Mouse (Mus musculus): ENCODE measurements around the gene Lcn8. TPM values are rescaled to one million over a fixed set of nuclear protein-coding genes. Genes with fewer than 3 reads are reported as not detected.
"Not testable (repeated sequence)": the region's sequence is repeated elsewhere in the genome, so short reads cannot be mapped to it uniquely, and the experiment has no call there.

Lcn8 gene
- total and polyA plus RNA-seq, 2 experiments from 2014 or later, result not detected

- WGBS, result 87% methylated on average over 2 of the region's 2 CpGs
- no peaks in the 10 kb centered on the region for H3K4me1 ChIP-seq (ENCODE audit: insufficient read depth)
- no peak overlapping the region for H3K27ac ChIP-seq (ENCODE audit: low read depth, low read length)
- H3K9me3 ChIP-seq (ENCODE audit: low read length), result no peaks in the 10 kb centered on the region
- ATAC-seq (no peak), DNase-seq (no peak)
- no peak for TF ChIP-seq CTCF (IDR thresholded peaks at IDR 0.05; ENCODE audit: low read depth)
- no peaks in the 10 kb centered on the region for H3K27me3 ChIP-seq (ENCODE audit: insufficient read depth, low read length)
- no peak overlapping the region for H3K4me3 ChIP-seq (ENCODE audit: low read depth, low read length)
- H3K9ac ChIP-seq, result no peak overlapping the region
- no peaks in the 10 kb centered on the region for H3K36me3 ChIP-seq (ENCODE audit: insufficient read depth)
- H3K4me2 ChIP-seq (ENCODE audit: low read depth), result no peak overlapping the region
Observed at GRCm38 (mm10) chr2:25698696-25699095, 45.8 kb downstream of the Lcn8 start.

GRCm38 (mm10) chr2:25699743-25700142 lies 46.8 kb downstream of the Lcn8 start, which contains the start of gene Obp2a:
Gene Obp2a, plus strand, starts transcription at chr2:25700043.
- H3K36me3 ChIP-seq (ENCODE audit: insufficient read depth); H3K9me3 ChIP-seq (ENCODE audit: low read length); H3K4me3 ChIP-seq (ENCODE audit: low read depth, low read length); DNase-seq; H3K4me1 ChIP-seq (ENCODE audit: insufficient read depth); ATAC-seq; H3K27ac ChIP-seq (ENCODE audit: low read depth, low read length); H3K27me3 ChIP-seq (ENCODE audit: insufficient read depth, low read length); H3K9ac ChIP-seq; H3K4me2 ChIP-seq (ENCODE audit: low read depth): not testable (repeated sequence)
- WGBS, result 89% methylated on average over 3 of the region's 3 CpGs

DNA sequence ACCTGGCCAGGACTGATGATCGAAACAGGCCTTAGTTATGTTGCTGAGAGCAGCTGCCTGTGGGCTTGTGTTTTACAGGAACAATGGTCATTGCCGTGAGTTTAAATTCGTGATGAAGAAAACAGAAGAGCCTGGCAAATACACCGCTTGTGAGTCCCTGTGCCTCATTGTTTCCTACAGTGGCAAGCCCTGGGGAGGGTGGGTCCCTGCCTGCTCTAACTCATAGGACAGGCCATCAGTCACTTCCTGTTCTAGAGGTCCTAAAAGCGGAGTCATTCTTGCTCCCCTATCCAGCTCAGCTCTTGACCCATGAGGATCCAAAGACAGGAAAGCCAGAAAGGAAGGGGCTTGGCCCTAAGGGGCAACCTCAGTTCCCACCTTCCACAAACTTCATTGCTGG lies 48.1 kb downstream of the Lcn8 start:
- no peak for TF ChIP-seq CTCF (IDR thresholded peaks at IDR 0.05; ENCODE audit: low read depth)
- no peak overlapping the region for H3K9ac ChIP-seq
- no peak for DNase-seq
- no peaks in the 10 kb centered on the region for H3K9me3 ChIP-seq (ENCODE audit: low read length)
- no peak overlapping the region for H3K27ac ChIP-seq (ENCODE audit: low read depth, low read length)
- no peak for ATAC-seq
- no peak overlapping the region for H3K4me3 ChIP-seq (ENCODE audit: low read depth, low read length)
- no peaks in the 10 kb centered on the region for H3K36me3 ChIP-seq (ENCODE audit: insufficient read depth)
- no peaks in the 10 kb centered on the region for H3K27me3 ChIP-seq (ENCODE audit: insufficient read depth, low read length)
- 79% methylated on average over 5 of the region's 5 CpGs for WGBS
- no peaks in the 10 kb centered on the region for H3K4me1 ChIP-seq (ENCODE audit: insufficient read depth)
- H3K4me2 ChIP-seq (ENCODE audit: low read depth), result no peak overlapping the region

DNA sequence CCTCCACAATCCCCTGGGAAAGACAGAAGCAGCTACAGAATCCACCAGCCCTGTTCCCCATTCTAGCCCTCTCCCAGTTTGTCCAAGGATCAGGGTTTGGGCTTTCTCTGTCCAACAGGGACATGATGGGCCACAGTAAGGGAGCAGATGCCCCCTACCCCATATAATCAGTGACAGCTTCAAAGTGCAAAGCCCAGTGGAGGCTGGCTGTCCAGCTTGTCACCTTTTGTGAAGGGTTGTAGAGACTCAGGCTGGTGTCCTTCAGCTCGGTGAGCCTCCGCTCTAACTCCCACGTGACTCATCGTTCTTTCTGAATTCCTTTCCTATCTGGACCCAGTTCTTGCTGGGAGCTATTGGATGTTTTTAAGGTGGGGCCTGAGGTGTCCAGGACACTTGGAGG lies 50.8 kb downstream of the Lcn8 start:
- Histone ChIP-seq H3K4me1 (ENCODE audit: insufficient read depth) (peaks cover 5% of the 10 kb centered on the region), H3K27ac (ENCODE audit: low read depth, low read length) (no peak overlapping the region), H3K36me3 (ENCODE audit: insufficient read depth) (no peaks in the 10 kb centered on the region), H3K4me2 (ENCODE audit: low read depth) (no peak overlapping the region), H3K4me3 (ENCODE audit: low read depth, low read length) (no peak overlapping the region), H3K9ac (no peak overlapping the region), H3K9me3 (ENCODE audit: low read length) (no peaks in the 10 kb centered on the region), H3K27me3 (ENCODE audit: insufficient read depth, low read length) (no peaks in the 10 kb centered on the region)
- TF ChIP-seq CTCF (IDR thresholded peaks at IDR 0.05; ENCODE audit: low read depth), result no peak
- WGBS, result 90% methylated on average over 4 of the region's 4 CpGs
- no peak for DNase-seq
- no peak for ATAC-seq

Other genes starting within 250 kb of the Lcn8 start
- gene Fut7, start 229.9 kb upstream of the Lcn8 start, total RNA-seq (2014; rRNA removed), result 1.3 TPM in 1 of 2 replicates, not detected in the other
- 0.17 and 0.23 TPM in 2 replicates for gene Fut7, start 229.9 kb upstream of the Lcn8 start, polyA plus RNA-seq (2015; fragmentation: Nextera tagmentation; extraction: Ambion mirVana)
- 51.5 and 67.4 TPM in 2 replicates for gene Abca2, start 224.4 kb upstream of the Lcn8 start, total RNA-seq (2014; rRNA removed)
- gene Abca2, start 224.4 kb upstream of the Lcn8 start, polyA plus RNA-seq (2015; fragmentation: Nextera tagmentation; extraction: Ambion mirVana), result 8.8 and 10.5 TPM in 2 replicates
- 0.48 TPM in 1 of 2 replicates, not detected in the other for gene Clic3, start 196.3 kb upstream of the Lcn8 start, total RNA-seq (2014; rRNA removed)
- 2.5 and 3.6 TPM in 2 replicates for gene Clic3, start 196.3 kb upstream of the Lcn8 start, polyA plus RNA-seq (2015; fragmentation: Nextera tagmentation; extraction: Ambion mirVana)
- 154 and 164 TPM in 2 replicates for gene Paxx, start 192.0 kb upstream of the Lcn8 start, total RNA-seq (2014; rRNA removed)
- 151 and 154 TPM in 2 replicates for gene Paxx, start 192.0 kb upstream of the Lcn8 start, polyA plus RNA-seq (2015; fragmentation: Nextera tagmentation; extraction: Ambion mirVana)
- 1,270 and 1,729 TPM in 2 replicates for gene Ptgds, start 183.1 kb upstream of the Lcn8 start, total RNA-seq (2014; rRNA removed)
- gene Ptgds, start 183.1 kb upstream of the Lcn8 start, polyA plus RNA-seq (2015; fragmentation: Nextera tagmentation; extraction: Ambion mirVana), result 1,561 and 1,919 TPM in 2 replicates
- gene Lcn12, start 159.2 kb upstream of the Lcn8 start, total RNA-seq (2014; rRNA removed), result not detected in 2 replicates
- gene Lcn12, start 159.2 kb upstream of the Lcn8 start, polyA plus RNA-seq (2015; fragmentation: Nextera tagmentation; extraction: Ambion mirVana), result not detected in 2 replicates
- gene Fbxw5, start 152.4 kb upstream of the Lcn8 start, total RNA-seq (2014; rRNA removed), result 120 and 140 TPM in 2 replicates
- 93.8 and 116 TPM in 2 replicates for gene Fbxw5, start 152.4 kb upstream of the Lcn8 start, polyA plus RNA-seq (2015; fragmentation: Nextera tagmentation; extraction: Ambion mirVana)
- 0.85 and 2.4 TPM in 2 replicates for gene C8g, start 151.4 kb upstream of the Lcn8 start, total RNA-seq (2014; rRNA removed)
- gene C8g, start 151.4 kb upstream of the Lcn8 start, polyA plus RNA-seq (2015; fragmentation: Nextera tagmentation; extraction: Ambion mirVana), result 4.0 and 4.3 TPM in 2 replicates
- gene Traf2, start 106.2 kb upstream of the Lcn8 start, total RNA-seq (2014; rRNA removed), result 8.0 and 9.6 TPM in 2 replicates
- gene Traf2, start 106.2 kb upstream of the Lcn8 start, polyA plus RNA-seq (2015; fragmentation: Nextera tagmentation; extraction: Ambion mirVana), result 7.8 and 9.2 TPM in 2 replicates
- gene Edf1, start 95.3 kb upstream of the Lcn8 start, total RNA-seq (2014; rRNA removed), result 151 and 174 TPM in 2 replicates
- gene Edf1, start 95.3 kb upstream of the Lcn8 start, polyA plus RNA-seq (2015; fragmentation: Nextera tagmentation; extraction: Ambion mirVana), result 368 and 392 TPM in 2 replicates
- gene Mamdc4, start 78.3 kb upstream of the Lcn8 start, total RNA-seq (2014; rRNA removed), result 1.0 and 9.0 TPM in 2 replicates
- 0.21 and 0.26 TPM in 2 replicates for gene Mamdc4, start 78.3 kb upstream of the Lcn8 start, polyA plus RNA-seq (2015; fragmentation: Nextera tagmentation; extraction: Ambion mirVana)
- gene Phpt1, start 77.9 kb upstream of the Lcn8 start, total RNA-seq (2014; rRNA removed), result 33.7 and 43.2 TPM in 2 replicates
- gene Phpt1, start 77.9 kb upstream of the Lcn8 start, polyA plus RNA-seq (2015; fragmentation: Nextera tagmentation; extraction: Ambion mirVana), result 171 and 185 TPM in 2 replicates
- 13.5 and 16.0 TPM in 2 replicates for gene Ajm1, start 71.4 kb upstream of the Lcn8 start, total RNA-seq (2014; rRNA removed)
- gene Ajm1, start 71.4 kb upstream of the Lcn8 start, polyA plus RNA-seq (2015; fragmentation: Nextera tagmentation; extraction: Ambion mirVana), result 11.3 and 13.7 TPM in 2 replicates
- gene Rabl6, start 44.6 kb upstream of the Lcn8 start, total RNA-seq (2014; rRNA removed), result 68.2 and 79.3 TPM in 2 replicates
- 51.8 and 54.9 TPM in 2 replicates for gene Rabl6, start 44.6 kb upstream of the Lcn8 start, polyA plus RNA-seq (2015; fragmentation: Nextera tagmentation; extraction: Ambion mirVana)
- not detected in 2 replicates for gene Ccdc183, start 35.4 kb upstream of the Lcn8 start, total RNA-seq (2014; rRNA removed)
- gene Ccdc183, start 35.4 kb upstream of the Lcn8 start, polyA plus RNA-seq (2015; fragmentation: Nextera tagmentation; extraction: Ambion mirVana), result 0.36 TPM in 2 replicates
- 39.4 and 49.5 TPM in 2 replicates for gene Tmem141, start 31.1 kb upstream of the Lcn8 start, total RNA-seq (2014; rRNA removed)
- gene Tmem141, start 31.1 kb upstream of the Lcn8 start, polyA plus RNA-seq (2015; fragmentation: Nextera tagmentation; extraction: Ambion mirVana), result 41.9 and 42.7 TPM in 2 replicates
- 3.3 and 4.7 TPM in 2 replicates for gene Fcna, start 25.1 kb upstream of the Lcn8 start, total RNA-seq (2014; rRNA removed)
- gene Fcna, start 25.1 kb upstream of the Lcn8 start, polyA plus RNA-seq (2015; fragmentation: Nextera tagmentation; extraction: Ambion mirVana), result 5.2 and 6.7 TPM in 2 replicates
- gene Lcn5, start 4.8 kb downstream of the Lcn8 start, total RNA-seq (2014; rRNA removed), result not detected in 2 replicates
- gene Lcn5, start 4.8 kb downstream of the Lcn8 start, polyA plus RNA-seq (2015; fragmentation: Nextera tagmentation; extraction: Ambion mirVana), result not detected in 2 replicates
- gene Lcn6, start 23.7 kb downstream of the Lcn8 start, total RNA-seq (2014; rRNA removed), result not detected in 2 replicates
- gene Lcn6, start 23.7 kb downstream of the Lcn8 start, polyA plus RNA-seq (2015; fragmentation: Nextera tagmentation; extraction: Ambion mirVana), result not detected in 2 replicates
- not detected in 2 replicates for gene Lcn10, start 29.6 kb downstream of the Lcn8 start, total RNA-seq (2014; rRNA removed)
- not detected in 2 replicates for gene Lcn10, start 29.6 kb downstream of the Lcn8 start, polyA plus RNA-seq (2015; fragmentation: Nextera tagmentation; extraction: Ambion mirVana)
- gene Obp2a, start 46.9 kb downstream of the Lcn8 start, total RNA-seq (2014; rRNA removed), result not detected in 2 replicates
- gene Obp2a, start 46.9 kb downstream of the Lcn8 start, polyA plus RNA-seq (2015; fragmentation: Nextera tagmentation; extraction: Ambion mirVana), result not detected in 2 replicates
- 43.4 and 50.5 TPM in 2 replicates for gene Bmyc, start 53.6 kb downstream of the Lcn8 start, total RNA-seq (2014; rRNA removed)
- 194 and 195 TPM in 2 replicates for gene Bmyc, start 53.6 kb downstream of the Lcn8 start, polyA plus RNA-seq (2015; fragmentation: Nextera tagmentation; extraction: Ambion mirVana)
- not detected in 2 replicates for gene Obp2b, start 83.9 kb downstream of the Lcn8 start, total RNA-seq (2014; rRNA removed)
- gene Obp2b, start 83.9 kb downstream of the Lcn8 start, polyA plus RNA-seq (2015; fragmentation: Nextera tagmentation; extraction: Ambion mirVana), result not detected in 2 replicates
- gene Lcn3, start 112.4 kb downstream of the Lcn8 start, total RNA-seq (2014; rRNA removed), result not detected in 2 replicates
- gene Lcn3, start 112.4 kb downstream of the Lcn8 start, polyA plus RNA-seq (2015; fragmentation: Nextera tagmentation; extraction: Ambion mirVana), result not detected in 2 replicates
- not detected in 2 replicates for gene Lcn11, start 123.9 kb downstream of the Lcn8 start, total RNA-seq (2014; rRNA removed)
- gene Lcn11, start 123.9 kb downstream of the Lcn8 start, polyA plus RNA-seq (2015; fragmentation: Nextera tagmentation; extraction: Ambion mirVana), result not detected in 2 replicates
- gene Gm13539, start 129.1 kb downstream of the Lcn8 start, total RNA-seq (2014; rRNA removed), result not detected in 2 replicates
- gene Gm13539, start 129.1 kb downstream of the Lcn8 start, polyA plus RNA-seq (2015; fragmentation: Nextera tagmentation; extraction: Ambion mirVana), result not detected in 2 replicates
- gene Glt6d1, start 162.7 kb downstream of the Lcn8 start, total RNA-seq (2014; rRNA removed), result not detected in 2 replicates
- gene Glt6d1, start 162.7 kb downstream of the Lcn8 start, polyA plus RNA-seq (2015; fragmentation: Nextera tagmentation; extraction: Ambion mirVana), result not detected in 2 replicates
- not detected in 2 replicates for gene Lcn9, start 170.0 kb downstream of the Lcn8 start, total RNA-seq (2014; rRNA removed)
- not detected in 2 replicates for gene Lcn9, start 170.0 kb downstream of the Lcn8 start, polyA plus RNA-seq (2015; fragmentation: Nextera tagmentation; extraction: Ambion mirVana)
- gene Sohlh1, start 194.1 kb downstream of the Lcn8 start, total RNA-seq (2014; rRNA removed), result not detected in 2 replicates
- gene Sohlh1, start 194.1 kb downstream of the Lcn8 start, polyA plus RNA-seq (2015; fragmentation: Nextera tagmentation; extraction: Ambion mirVana), result not detected in 2 replicates
- 27.1 and 35.6 TPM in 2 replicates for gene Kcnt1, start 210.6 kb downstream of the Lcn8 start, total RNA-seq (2014; rRNA removed)
- gene Kcnt1, start 210.6 kb downstream of the Lcn8 start, polyA plus RNA-seq (2015; fragmentation: Nextera tagmentation; extraction: Ambion mirVana), result 8.1 and 11.2 TPM in 2 replicates